In genomic region chr5:53112942-53113341, GRCm38 (mm10) we compare ENCODE assay signal across 18 mouse cellular contexts.
A peak's percentile ranks its signal among the peaks of the same experiment; 100 is the strongest.
DNase-seq lines count a peak whose midpoint lies in the region; ATAC-seq and TF ChIP-seq lines count a peak whose summit lies in the region.
"Had no signal": no experiment of that assay in that cellular context is flagged by ENCODE, and none has a peak within 500 bp of the region (broad histone marks: within the 10 kb centered on the region; RNA-seq: fewer than 3 reads in every experiment).

No protein-coding gene starts in this region.

- H3K36me3 ChIP-seq in kidney, postnatal 0 days (ENCODE audit: insufficient read depth, low read length) = no peaks in the 10 kb centered on the region
- H3K36me3 ChIP-seq in kidney, embryonic 16.5 days (ENCODE audit: insufficient read depth, low read length) = peaks cover 12% of the 10 kb centered on the region; the same call in 1 of the 2 replicates
- H3K36me3 ChIP-seq in E14TG2a.4 (ENCODE audit: insufficient read depth, low read length) = no peaks in the 10 kb centered on the region
- H3K36me3 ChIP-seq: heart, embryonic 13.5 days; liver, embryonic 12.5 days; midbrain, embryonic 12.5 days had no signal

- H3K9ac ChIP-seq in kidney, postnatal 0 days (ENCODE audit: low read depth, low read length) = no peak overlapping the region
- H3K9ac ChIP-seq in kidney, embryonic 16.5 days (replicated peaks; ENCODE audit: low read length) = no peak overlapping the region
- H3K9ac ChIP-seq: forebrain, embryonic 12.5 days; heart, embryonic 13.5 days; liver, embryonic 12.5 days; midbrain, embryonic 12.5 days had no signal

- DNase-seq in cerebellum, adult 9-10 months = peak; percentile 23
- DNase-seq in cerebellum, adult 2 months = no peak
- DNase-seq in kidney, postnatal 0 days (ENCODE audit: low spot score) = no peak
- DNase-seq in adipocyte (ENCODE audit: low spot score) = peak; percentile 68
- DNase-seq in thymus, postnatal 10 days (ENCODE audit: low spot score in 2 of 2) = no peak
- DNase-seq in embryo, embryonic 10 days (ENCODE audit: low spot score) = no peak
- DNase-seq: adrenal gland, postnatal 10 days; kidney, adult 11 months; lung, postnatal 36 days; right cerebral cortex, postnatal 4 days; thymus, adult 2 months had no signal

- no peak for ATAC-seq in kidney, postnatal 0 days (replicated peaks; ENCODE audit: low FRiP score, low read depth)
- ATAC-seq in kidney, embryonic 16.5 days (ENCODE audit: low FRiP score, low TSS enrichment) = no peak
- ATAC-seq: liver, embryonic 12.5 days had no signal

- 96% methylated on average over 5 of the region's 5 CpGs for WGBS in cerebellum, adult 2 months
- 63% methylated on average over 5 of the region's 5 CpGs for WGBS in kidney, postnatal 0 days
- 75% methylated on average over 5 of the region's 5 CpGs for WGBS in kidney, embryonic 16.5 days

- H3K4me1 ChIP-seq in cerebellum, adult 2 months (ENCODE audit: control insufficient read depth, insufficient read depth, low read length) = peaks cover 3% of the 10 kb centered on the region; the same call in 1 of the 2 replicates
- peaks cover 4% of the 10 kb centered on the region; the same call in 1 of the 2 replicates for H3K4me1 ChIP-seq in kidney, postnatal 0 days (replicated peaks; ENCODE audit: insufficient read depth, low read length)
- peaks cover 26% of the 10 kb centered on the region for H3K4me1 ChIP-seq in kidney, embryonic 16.5 days (ENCODE audit: insufficient read depth, low read length)
- H3K4me1 ChIP-seq in E14TG2a.4 (replicated peaks; ENCODE audit: low read depth, low read length) = peaks cover 31% of the 10 kb centered on the region
- H3K4me1 ChIP-seq: liver, embryonic 12.5 days had no signal

- TF ChIP-seq CTCF in cerebellum, adult 2 months (IDR thresholded peaks at IDR 0.05; ENCODE audit: borderline replicate concordance, insufficient read depth, low read depth, low read length) = no peak
- TF ChIP-seq CTCF in kidney, postnatal 0 days (IDR thresholded peaks at IDR 0.05; ENCODE audit: low read depth) = peak; percentile 45
- peak; percentile 76 for TF ChIP-seq CTCF in E14TG2a.4 (conservative IDR thresholded peaks at IDR 0.05; ENCODE audit: low read length)

- no peaks in the 10 kb centered on the region for H3K27me3 ChIP-seq in cerebellum, adult 2 months (ENCODE audit: control insufficient read depth, insufficient read depth, low read length)
- H3K27me3 ChIP-seq in kidney, postnatal 0 days (ENCODE audit: insufficient read depth, low read length) = no peaks in the 10 kb centered on the region
- no peaks in the 10 kb centered on the region for H3K27me3 ChIP-seq in kidney, embryonic 16.5 days (ENCODE audit: insufficient read depth, low read length)
- H3K27me3 ChIP-seq in E14TG2a.4 (ENCODE audit: insufficient read depth, low read length) = no peaks in the 10 kb centered on the region
- H3K27me3 ChIP-seq: heart, embryonic 13.5 days; liver, embryonic 12.5 days had no signal

- H3K4me2 ChIP-seq in kidney, postnatal 0 days (ENCODE audit: low read length) = no peak overlapping the region
- H3K4me2 ChIP-seq in kidney, embryonic 16.5 days (replicated peaks; ENCODE audit: low read depth, low read length) = no peak overlapping the region
- H3K4me2 ChIP-seq: forebrain, embryonic 12.5 days; heart, embryonic 13.5 days; liver, embryonic 12.5 days; midbrain, embryonic 12.5 days had no signal

- no peak overlapping the region for H3K4me3 ChIP-seq in cerebellum, adult 2 months (replicated peaks; ENCODE audit: insufficient read depth, low read depth, low read length)
- H3K4me3 ChIP-seq in kidney, postnatal 0 days (replicated peaks; ENCODE audit: low read depth, low read length) = no peak overlapping the region
- no peak overlapping the region for H3K4me3 ChIP-seq in kidney, embryonic 16.5 days (ENCODE audit: low read length)
- no peak overlapping the region for H3K4me3 ChIP-seq in E14TG2a.4 (replicated peaks; ENCODE audit: low read length)
- H3K4me3 ChIP-seq: forebrain, embryonic 12.5 days; heart, embryonic 13.5 days; hindbrain, embryonic 10.5 days; liver, embryonic 12.5 days; midbrain, embryonic 12.5 days had no signal

- no peak overlapping the region for H3K27ac ChIP-seq in cerebellum, adult 2 months (ENCODE audit: insufficient read depth, low read length)
- no peak overlapping the region for H3K27ac ChIP-seq in kidney, postnatal 0 days
- no peak overlapping the region for H3K27ac ChIP-seq in kidney, embryonic 16.5 days (ENCODE audit: low read length)
- H3K27ac ChIP-seq: forebrain, embryonic 12.5 days; heart, embryonic 13.5 days; hindbrain, embryonic 10.5 days; liver, embryonic 12.5 days; midbrain, embryonic 12.5 days had no signal

- TF ChIP-seq POLR2A in cerebellum, adult 2 months (IDR thresholded peaks at IDR 0.05; ENCODE audit: borderline replicate concordance, insufficient read depth, low read length) = no peak

- H3K9me3 ChIP-seq in kidney, postnatal 0 days (replicated peaks; ENCODE audit: low read length) = no peaks in the 10 kb centered on the region
- H3K9me3 ChIP-seq in kidney, embryonic 16.5 days (ENCODE audit: low read length) = peaks cover 5% of the 10 kb centered on the region
- peaks cover 5% of the 10 kb centered on the region for H3K9me3 ChIP-seq in E14TG2a.4 (ENCODE audit: low read length)

Comparison
In these comparisons a context has a peak if more than half of its experiments do, and no peak if none do; other contexts are left out.
1. DNase-seq: peak in cerebellum, adult 9-10 months (single experiment) and adipocyte (single experiment); none in cerebellum, adult 2 months (0 of 2), kidney, postnatal 0 days (single experiment), thymus, postnatal 10 days (0 of 2) and embryo, embryonic 10 days (single experiment).